Mouse (Mus musculus) lung, postnatal 0 days (tissue): ENCODE results near the gene Phf11b.

Experiments
- CTCF ChIP-seq: IDR thresholded peaks from 2 replicates; pipeline ENCODE4 v1.5.1; 2016; ENCODE audit warnings: antibody characterized with exemption, mild to moderate bottlenecking
- EP300 ChIP-seq: IDR thresholded peaks from 2 replicates; pipeline ENCODE4 v1.6.1; 2016; ENCODE audit warnings: antibody characterized with exemption, mild to moderate bottlenecking, control low read depth

DNA sequence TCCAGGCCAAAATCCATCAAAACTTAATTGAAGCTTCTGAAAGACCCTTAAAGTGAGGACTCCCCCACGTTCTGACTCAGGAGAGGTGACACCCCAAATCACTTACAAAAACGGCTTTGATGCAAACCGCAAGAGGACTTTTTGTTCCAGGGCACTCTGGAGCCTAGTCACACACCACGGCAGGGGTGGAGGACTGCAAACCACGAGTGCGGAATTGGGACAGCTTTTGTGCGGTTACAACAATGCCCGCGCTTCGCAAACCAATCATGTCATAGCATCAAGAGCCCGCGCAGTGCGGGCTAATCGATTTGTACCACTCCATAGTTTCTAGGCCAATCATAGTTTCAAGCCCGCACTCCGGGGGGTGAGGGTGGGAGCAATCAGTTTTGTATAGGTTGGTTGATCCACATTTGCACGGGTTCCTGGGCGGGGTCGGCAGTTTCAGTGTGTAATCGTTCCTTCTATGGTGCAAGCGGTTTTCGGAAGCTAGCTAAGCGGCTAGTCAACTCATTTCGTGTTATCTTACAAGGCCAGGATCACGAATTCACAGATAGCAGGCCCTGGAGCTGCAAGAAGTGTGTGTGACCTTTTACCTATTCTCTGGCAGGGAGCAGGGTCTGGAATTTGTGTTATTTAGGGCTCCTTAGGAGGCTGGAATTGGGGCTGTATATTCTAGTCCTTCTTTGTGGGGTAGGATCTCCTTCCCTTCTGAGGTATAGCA is 29.4 kb upstream of the Phf11b start:
- no peak for TF ChIP-seq CTCF
- no peak for TF ChIP-seq EP300
